Comparison of ENCODE assay signal across 8 mouse cellular contexts in genomic region chr9:73025818-73026636, GRCm38 (mm10). TPM values are rescaled to one million over a fixed set of nuclear protein-coding genes. Genes with fewer than 3 reads are reported as not detected.
A peak's percentile ranks its signal among the peaks of the same experiment; 100 is the strongest.
DNase-seq lines count a peak whose midpoint lies in the region; ATAC-seq lines count a peak whose summit lies in the region.
"Had no signal": no experiment of that assay in that cellular context is flagged by ENCODE, and none has a peak within 500 bp of the region (broad histone marks: within the 10 kb centered on the region; RNA-seq: fewer than 3 reads in every experiment).

No protein-coding gene starts in this region.

- H3K27me3 ChIP-seq in embryonic facial prominence, embryonic 12.5 days: no peaks in the 10 kb centered on the region
- H3K27me3 ChIP-seq in hindbrain, embryonic 14.5 days (ENCODE audit: control insufficient read depth, insufficient read depth, low read length): no peaks in the 10 kb centered on the region
- H3K27me3 ChIP-seq in neural tube, embryonic 13.5 days: no peaks in the 10 kb centered on the region
- H3K27me3 ChIP-seq: stomach, embryonic 15.5 days had no signal

- H3K36me3 ChIP-seq in embryonic facial prominence, embryonic 12.5 days: peaks cover 12% of the 10 kb centered on the region
- H3K36me3 ChIP-seq in hindbrain, embryonic 14.5 days (replicated peaks; ENCODE audit: control insufficient read depth, insufficient read depth): peaks cover 45% of the 10 kb centered on the region
- peaks cover 44% of the 10 kb centered on the region for H3K36me3 ChIP-seq in neural tube, embryonic 13.5 days

- no peak for ATAC-seq in embryonic facial prominence, embryonic 12.5 days (ENCODE audit: insufficient number of reproducible peaks, insufficient read depth, low FRiP score, low TSS enrichment)
- ATAC-seq in hindbrain, embryonic 14.5 days (ENCODE audit: low FRiP score): peak; percentile 84; the same call in 1 of the 2 replicates
- peak; percentile 76 for ATAC-seq in neural tube, embryonic 13.5 days (ENCODE audit: low read depth)

- no peaks in the 10 kb centered on the region for H3K9me3 ChIP-seq in embryonic facial prominence, embryonic 12.5 days
- no peaks in the 10 kb centered on the region for H3K9me3 ChIP-seq in hindbrain, embryonic 14.5 days (ENCODE audit: control insufficient read depth, low read length)
- H3K9me3 ChIP-seq in neural tube, embryonic 13.5 days: no peaks in the 10 kb centered on the region
- H3K9me3 ChIP-seq: stomach, embryonic 15.5 days had no signal

- H3K4me1 ChIP-seq in embryonic facial prominence, embryonic 12.5 days: 0 out of 2 replicates have a peak, but pooled peaks cover 4% of the 10 kb centered on the region
- no peaks in the 10 kb centered on the region for H3K4me1 ChIP-seq in hindbrain, embryonic 14.5 days (replicated peaks; ENCODE audit: control insufficient read depth, insufficient read depth, low read length)
- no peaks in the 10 kb centered on the region for H3K4me1 ChIP-seq in neural tube, embryonic 13.5 days (replicated peaks)
- H3K4me1 ChIP-seq: stomach, embryonic 15.5 days had no signal

- H3K9ac ChIP-seq in embryonic facial prominence, embryonic 12.5 days: no peak overlapping the region
- no peak overlapping the region for H3K9ac ChIP-seq in hindbrain, embryonic 14.5 days
- H3K9ac ChIP-seq in neural tube, embryonic 13.5 days: peak overlapping the region; percentile 0; the same call in 1 of the 2 replicates
- H3K9ac ChIP-seq: stomach, embryonic 15.5 days had no signal

- H3K4me2 ChIP-seq in embryonic facial prominence, embryonic 12.5 days (replicated peaks): peak overlapping the region; percentile 27
- peak overlapping the region; percentile 25 for H3K4me2 ChIP-seq in hindbrain, embryonic 14.5 days (replicated peaks)
- H3K4me2 ChIP-seq in neural tube, embryonic 13.5 days: peak overlapping the region; percentile 24
- H3K4me2 ChIP-seq: stomach, embryonic 15.5 days had no signal

- H3K27ac ChIP-seq in embryonic facial prominence, embryonic 12.5 days: no peak overlapping the region
- H3K27ac ChIP-seq in hindbrain, embryonic 14.5 days: 0 out of 2 replicates have a peak overlapping the region, but pooled peaks have one; percentile 26
- no peak overlapping the region for H3K27ac ChIP-seq in neural tube, embryonic 13.5 days (replicated peaks)
- H3K27ac ChIP-seq: stomach, embryonic 15.5 days had no signal

- 27% methylated on average over 17 of the region's 17 CpGs for WGBS in embryonic facial prominence, embryonic 12.5 days
- 20% methylated on average over 16 of the region's 17 CpGs for WGBS in hindbrain, embryonic 14.5 days
- WGBS in neural tube, embryonic 13.5 days: 27% methylated on average over 17 of the region's 17 CpGs

- no peak overlapping the region for H3K4me3 ChIP-seq in embryonic facial prominence, embryonic 12.5 days
- no peak overlapping the region for H3K4me3 ChIP-seq in hindbrain, embryonic 14.5 days (replicated peaks; ENCODE audit: low read length)
- H3K4me3 ChIP-seq in neural tube, embryonic 13.5 days: no peak overlapping the region
- H3K4me3 ChIP-seq: stomach, embryonic 15.5 days had no signal

- peak; percentile 24 to 43 for DNase-seq in left cerebral cortex, adult 18-20 months (ENCODE audit: low spot score in 2 of 2)
- no peak for DNase-seq in left cerebral cortex, adult 8-10 months (ENCODE audit: low spot score in 2 of 2)
- DNase-seq in hindbrain, embryonic 14.5 days (ENCODE audit: low spot score): peak; percentile 44
- DNase-seq in adipocyte (ENCODE audit: low spot score): no peak
- DNase-seq in lung, adult 18-20 months: no peak

RNA-seq across cellular contexts. Expression of gene Pigb, which starts 14.2 kb away (rescaled TPM):
- total RNA-seq in left cerebral cortex, adult 18-20 months (2021): 10 to 100 TPM; 12.4 to 13.5 TPM
- 10 to 100 TPM; 15.1 to 16.5 (median 15.3) TPM for total RNA-seq in left cerebral cortex, adult 8-10 months (2022)
- polyA plus RNA-seq in embryonic facial prominence, embryonic 12.5 days (2016; fragmentation: Nextera tagmentation; extraction: Ambion mirVana): 13.5 and 14.7 TPM in 2 replicates
- polyA plus RNA-seq in hindbrain, embryonic 14.5 days (2014; fragmentation: Nextera tagmentation; extraction: Ambion mirVana): 13.2 and 21.0 TPM in 2 replicates
- 11.3 and 13.3 TPM in 2 replicates for polyA plus RNA-seq in neural tube, embryonic 13.5 days (2015; fragmentation: Nextera tagmentation; extraction: Ambion mirVana)

RNA-seq across cellular contexts. Expression of gene Rab27a, which starts 18.6 kb away (rescaled TPM):
- 1 to 10 TPM; 8.2 to 8.4 TPM for total RNA-seq in left cerebral cortex, adult 18-20 months (2021)
- total RNA-seq in left cerebral cortex, adult 8-10 months (2022): 10 to 100 TPM in 1 of 4 experiments, 1 to 10 TPM in 3; 5.9 to 10.8 (median 8.5) TPM
- 6.8 and 8.9 TPM in 2 replicates for polyA plus RNA-seq in embryonic facial prominence, embryonic 12.5 days (2016; fragmentation: Nextera tagmentation; extraction: Ambion mirVana)
- 1.0 and 1.1 TPM in 2 replicates for polyA plus RNA-seq in hindbrain, embryonic 14.5 days (2014; fragmentation: Nextera tagmentation; extraction: Ambion mirVana)
- 1.0 and 1.9 TPM in 2 replicates for polyA plus RNA-seq in neural tube, embryonic 13.5 days (2015; fragmentation: Nextera tagmentation; extraction: Ambion mirVana)

RNA-seq across cellular contexts. Expression of gene Ccpg1, which starts 40.8 kb away (rescaled TPM):
- 100 to 1,000 TPM; 115 to 120 TPM for total RNA-seq in left cerebral cortex, adult 18-20 months (2021)
- total RNA-seq in left cerebral cortex, adult 8-10 months (2022): 100 to 1,000 TPM in 3 of 4 experiments, 10 to 100 TPM in 1; 91.0 to 108 (median 102) TPM
- 22.3 and 24.9 TPM in 2 replicates for polyA plus RNA-seq in embryonic facial prominence, embryonic 12.5 days (2016; fragmentation: Nextera tagmentation; extraction: Ambion mirVana)
- 42.3 and 49.7 TPM in 2 replicates for polyA plus RNA-seq in hindbrain, embryonic 14.5 days (2014; fragmentation: Nextera tagmentation; extraction: Ambion mirVana)
- 44.5 and 45.9 TPM in 2 replicates for polyA plus RNA-seq in neural tube, embryonic 13.5 days (2015; fragmentation: Nextera tagmentation; extraction: Ambion mirVana)

RNA-seq across cellular contexts. Expression of gene Ccpg1os, which starts 40.8 kb away (rescaled TPM):
- 1 to 10 TPM; 9.1 to 9.5 TPM for total RNA-seq in left cerebral cortex, adult 18-20 months (2021)
- 10 to 100 TPM; 10.9 to 14.0 (median 12.2) TPM for total RNA-seq in left cerebral cortex, adult 8-10 months (2022)
- polyA plus RNA-seq in embryonic facial prominence, embryonic 12.5 days (2016; fragmentation: Nextera tagmentation; extraction: Ambion mirVana): 13.6 and 13.8 TPM in 2 replicates
- 27.1 TPM in 2 replicates for polyA plus RNA-seq in hindbrain, embryonic 14.5 days (2014; fragmentation: Nextera tagmentation; extraction: Ambion mirVana)
- 25.9 and 28.5 TPM in 2 replicates for polyA plus RNA-seq in neural tube, embryonic 13.5 days (2015; fragmentation: Nextera tagmentation; extraction: Ambion mirVana)

Comparison
In these comparisons a context has a peak if more than half of its experiments do, and no peak if none do; other contexts are left out.
1. DNase-seq: peak in left cerebral cortex, adult 18-20 months (2 of 2) and hindbrain, embryonic 14.5 days (single experiment); none in left cerebral cortex, adult 8-10 months (0 of 2), adipocyte (single experiment) and lung, adult 18-20 months (0 of 2).
2. Peak in every context shown above with its lines, with median percentiles within 50 percentile points of each other: H3K4me2 ChIP-seq.